Mouse (Mus musculus) WW6 (cell line): Measurements from ENCODE around the gene Cox19.
A peak's percentile ranks its signal among the peaks of the same experiment; 100 is the strongest.

Experiments used
- DNase-seq: peaks from one replicate; pipeline ENCODE4 v3.0.0-alpha.2; 2013; ENCODE audit warnings: low read depth, low spot score

Cox19 gene

DNA sequence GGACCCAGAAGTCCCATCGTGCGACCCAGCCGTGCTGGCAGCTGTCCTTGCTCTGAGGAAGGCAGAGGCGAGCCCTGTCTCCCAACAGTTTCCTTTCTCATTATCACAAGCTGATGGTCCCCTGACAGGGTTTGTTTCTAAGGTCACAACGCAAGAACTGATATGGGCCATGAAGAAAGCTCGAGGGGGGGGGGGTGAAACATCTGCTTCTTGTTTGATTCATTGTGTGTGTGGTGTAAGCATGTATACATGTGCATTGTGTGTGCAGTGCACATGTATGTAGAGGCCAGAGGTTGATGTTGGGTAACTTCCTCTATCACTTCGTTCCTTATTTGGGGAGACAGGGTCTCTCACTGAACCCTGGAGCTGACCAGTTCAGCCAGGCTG, 23.6 kb downstream of the Cox19 start:
- DNase-seq, result no peak

DNA sequence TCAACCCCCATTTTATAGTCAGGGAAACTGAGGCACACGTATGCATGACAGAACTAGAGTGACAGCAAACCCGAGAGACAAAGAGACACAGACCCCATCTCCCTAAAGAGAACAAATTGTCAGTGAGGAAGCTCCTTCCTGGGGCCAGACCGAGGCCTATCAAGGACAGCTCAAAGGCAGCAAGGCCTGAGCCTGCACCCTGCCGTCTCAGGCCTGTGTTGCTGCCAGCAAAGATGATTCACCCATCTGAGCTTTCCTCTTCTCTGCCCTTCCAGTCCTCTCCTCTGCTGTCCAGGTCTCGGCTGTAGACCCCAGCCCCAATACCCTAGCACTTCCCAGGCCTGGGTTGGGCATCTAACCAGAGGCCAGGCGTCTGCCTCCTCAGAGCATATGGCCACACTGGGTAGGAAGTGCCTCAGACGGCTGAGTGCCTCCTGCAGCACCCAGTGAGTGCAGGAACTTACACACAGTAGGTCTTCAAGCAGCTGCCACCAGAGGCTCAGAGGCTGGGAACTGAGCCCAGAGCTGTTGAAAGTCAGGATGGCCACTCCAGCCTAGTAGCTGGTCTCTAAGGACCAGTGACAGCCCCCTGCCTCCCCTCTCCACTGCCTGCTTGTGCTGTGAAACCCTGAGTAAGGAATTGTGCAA, 24.1 kb downstream of the Cox19 start:
- no peak for DNase-seq

DNA sequence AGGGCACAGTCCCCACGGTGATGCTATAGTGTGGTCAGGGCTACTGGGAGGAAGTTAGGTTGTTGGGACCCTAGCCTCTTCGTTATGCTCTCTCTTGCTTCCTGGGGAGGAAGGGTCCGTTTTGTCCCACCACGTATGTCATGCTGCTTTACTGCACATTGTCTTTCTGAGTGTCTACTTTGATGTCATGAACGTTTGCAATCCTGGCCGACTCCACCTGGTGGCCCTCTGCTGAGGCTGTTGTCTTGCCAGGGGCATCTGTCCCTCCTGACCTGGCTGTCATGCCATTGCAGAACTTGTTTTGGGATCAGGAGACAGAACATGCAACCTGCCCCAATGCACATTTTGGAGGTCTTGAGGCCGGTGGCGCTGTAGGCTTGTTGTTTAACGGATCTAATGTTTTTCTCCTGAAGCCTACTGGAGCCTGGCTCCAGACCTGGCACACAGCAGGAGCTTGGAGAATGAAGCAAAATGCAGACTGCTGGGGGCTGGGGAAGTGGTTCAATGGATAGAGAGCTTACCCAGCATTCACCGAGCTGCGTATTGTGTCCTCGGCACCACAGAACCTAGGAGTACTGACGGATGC, 25.0 kb downstream of the Cox19 start:
- no peak for DNase-seq

GRCm38 (mm10) chr5:139325395-139325966, 25.7 kb downstream of the Cox19 start, which contains the start of gene Adap1:
TSS of gene Adap1 (minus strand) at chr5:139325622.
- DNase-seq, result peak; percentile 80

GRCm38 (mm10) chr5:139324691-139325394, 26.4 kb downstream of the Cox19 start:
- DNase-seq, result no peak

DNA sequence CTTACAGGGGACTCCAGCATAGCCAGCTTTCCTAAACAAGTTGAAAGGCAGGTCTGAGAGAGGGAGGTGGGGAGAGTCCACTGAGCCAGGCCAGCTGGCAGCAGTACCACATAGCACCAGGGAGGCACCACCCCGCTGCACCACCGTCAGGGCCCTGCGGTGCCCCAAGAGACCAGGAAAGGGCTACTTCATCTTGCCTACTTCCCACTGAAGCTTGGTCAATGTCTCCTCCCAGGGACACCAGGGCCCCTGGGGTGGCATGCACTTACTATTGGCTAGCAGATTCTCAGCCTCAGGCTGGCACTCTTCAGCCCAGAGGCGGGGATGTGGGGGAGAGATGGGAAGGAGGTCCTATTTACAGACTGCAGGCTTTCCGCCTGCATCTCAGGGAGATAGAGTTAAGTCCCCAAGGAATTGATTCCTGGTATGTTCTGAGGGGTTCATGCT, 27.1 kb downstream of the Cox19 start:
- no peak for DNase-seq

GRCm38 (mm10) chr5:139323260-139323924, 27.8 kb downstream of the Cox19 start:
- DNase-seq, result no peak

DNA sequence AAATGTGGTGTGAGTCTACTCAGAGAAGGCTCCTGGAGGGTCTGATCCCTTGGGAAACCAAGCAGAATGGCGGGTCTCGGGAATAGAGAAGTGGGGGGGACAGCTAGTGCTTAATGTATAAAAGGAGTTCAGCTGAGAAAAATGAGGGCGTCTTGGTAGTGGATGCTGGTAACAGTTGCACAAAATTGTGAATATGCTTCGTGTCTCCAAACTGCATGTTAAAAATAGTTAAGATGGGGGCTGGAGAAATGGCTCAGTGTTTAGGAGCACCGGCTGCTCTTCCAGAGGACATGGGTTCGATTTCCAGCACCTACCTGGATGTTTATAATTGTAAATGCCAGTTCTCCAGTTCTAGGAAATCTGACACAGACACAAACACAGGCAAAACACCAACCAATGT, 29.9 kb downstream of the Cox19 start:
- DNase-seq, result no peak

DNA sequence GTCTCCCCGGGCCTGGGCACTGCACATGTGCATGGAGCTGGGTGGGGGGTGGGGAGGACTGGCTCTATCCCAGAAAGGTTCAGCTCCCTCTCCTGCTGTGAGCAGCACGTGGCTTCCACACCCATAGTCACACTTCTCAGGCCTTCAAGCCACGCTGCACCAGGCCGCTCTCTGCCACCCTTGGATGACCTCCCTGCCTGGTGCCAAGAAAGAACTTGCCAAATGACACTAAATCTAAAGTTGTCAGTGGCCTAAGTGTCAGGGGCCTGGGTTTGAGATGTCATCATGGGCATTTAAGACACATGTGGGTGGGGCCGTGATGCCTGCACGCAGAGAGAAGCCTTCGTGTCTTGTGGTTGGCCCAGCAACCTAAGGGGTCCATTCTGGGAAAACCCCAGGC, 30.8 kb downstream of the Cox19 start:
- DNase-seq, result no peak

DNA sequence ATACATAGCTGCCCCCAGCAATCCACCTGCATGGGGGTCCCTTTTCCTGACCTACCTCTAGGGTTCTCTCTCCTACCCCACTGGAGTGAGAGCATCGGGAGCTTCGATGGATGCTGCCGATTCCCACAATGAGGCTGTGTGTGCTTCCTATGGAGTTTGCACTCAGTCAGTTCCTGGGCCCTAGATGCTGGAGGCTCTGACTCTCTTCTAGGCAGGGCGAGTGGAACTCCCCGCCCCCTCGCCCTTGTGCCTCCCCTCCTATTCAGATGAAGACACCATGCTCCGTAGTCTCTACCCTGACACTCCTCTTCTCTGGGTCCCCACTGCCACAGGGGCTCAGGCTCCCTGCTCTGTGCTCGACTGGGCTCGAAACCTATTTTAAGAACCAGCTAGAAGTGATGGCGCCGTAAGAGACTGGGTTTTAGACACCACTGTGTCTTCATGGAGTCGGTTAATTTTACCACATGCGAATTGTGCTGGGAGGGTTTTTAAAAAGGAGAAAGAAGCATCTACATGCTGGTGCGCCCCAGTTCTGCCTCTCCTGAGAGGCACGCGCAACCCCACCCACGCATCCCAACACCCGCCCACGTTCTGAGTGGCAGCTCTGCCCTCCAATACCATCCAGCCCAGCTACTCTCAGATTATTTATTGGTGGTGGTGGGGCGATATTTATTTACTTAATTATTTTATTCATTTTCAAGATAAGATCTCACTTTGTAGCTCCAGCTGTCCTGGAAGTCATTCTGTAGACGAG, 33.3 kb downstream of the Cox19 start:
- no peak for DNase-seq

DNA sequence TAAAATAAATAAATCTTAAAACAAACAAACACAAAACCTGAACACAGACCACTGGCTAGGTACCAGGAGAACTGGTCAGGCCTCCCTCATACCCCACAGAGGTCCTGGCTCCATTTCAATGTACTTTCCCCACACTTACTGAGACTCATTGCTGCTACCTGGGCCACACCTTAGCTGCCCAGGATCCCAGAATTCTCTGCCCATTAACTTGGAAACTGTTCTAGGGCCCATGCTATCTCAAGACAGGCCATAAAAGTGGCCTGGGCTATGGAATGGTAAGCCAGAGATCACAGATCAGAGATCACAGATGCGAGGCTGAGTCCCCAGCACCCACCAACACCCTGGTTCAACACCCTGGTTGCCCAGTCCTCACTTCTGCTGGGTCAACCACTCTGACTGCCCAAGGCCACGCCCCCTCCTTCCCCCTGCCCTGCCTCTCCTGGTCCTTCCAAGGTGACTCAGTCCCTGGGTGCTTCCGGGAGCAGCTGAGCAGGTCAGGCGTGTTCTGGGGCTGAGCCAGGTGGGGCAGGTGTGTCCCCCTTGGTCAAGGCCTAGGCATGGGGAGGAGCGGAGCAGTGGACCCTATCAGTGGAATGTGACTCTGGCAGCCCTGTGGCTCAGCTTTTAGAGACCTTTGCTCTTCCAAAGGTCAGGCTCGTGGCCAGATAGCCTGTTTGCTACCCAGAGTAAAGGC, 34.1 kb downstream of the Cox19 start:
- no peak for DNase-seq

DNA sequence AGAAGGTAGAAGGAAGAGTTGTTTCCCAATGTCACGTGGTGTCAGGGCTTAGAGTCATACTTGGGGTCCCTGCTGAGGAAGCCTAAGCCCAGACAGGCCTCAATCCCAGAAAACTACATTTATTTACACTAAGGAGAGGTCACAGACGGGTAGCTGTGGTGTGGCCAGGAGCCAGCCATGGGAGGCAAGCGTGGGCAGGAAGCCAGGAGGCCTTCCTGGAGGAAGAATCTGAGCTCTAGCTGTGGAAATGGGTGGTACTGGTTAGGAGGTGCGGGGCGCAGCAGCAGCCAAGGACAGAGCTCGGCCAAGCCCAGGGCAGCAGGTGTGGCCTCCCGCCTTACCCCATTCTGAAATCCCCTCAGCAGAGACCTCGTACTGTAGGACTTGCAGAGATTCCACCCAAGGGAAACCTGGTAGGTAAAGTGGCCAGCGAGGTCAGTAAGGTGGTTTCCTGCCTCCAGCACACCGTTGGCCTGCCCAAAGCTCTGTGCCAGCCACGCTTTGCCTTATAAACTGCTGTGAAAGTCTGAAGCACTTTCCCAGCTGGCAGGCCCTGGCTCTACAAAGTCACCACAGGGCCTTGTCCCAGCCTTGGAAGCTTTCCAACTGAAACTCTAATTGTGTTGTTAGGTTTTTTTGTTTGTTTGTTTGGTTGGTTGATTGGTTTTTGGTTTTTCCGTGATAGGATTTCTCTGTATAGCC, 36.1 kb downstream of the Cox19 start:
- DNase-seq, result no peak

DNA sequence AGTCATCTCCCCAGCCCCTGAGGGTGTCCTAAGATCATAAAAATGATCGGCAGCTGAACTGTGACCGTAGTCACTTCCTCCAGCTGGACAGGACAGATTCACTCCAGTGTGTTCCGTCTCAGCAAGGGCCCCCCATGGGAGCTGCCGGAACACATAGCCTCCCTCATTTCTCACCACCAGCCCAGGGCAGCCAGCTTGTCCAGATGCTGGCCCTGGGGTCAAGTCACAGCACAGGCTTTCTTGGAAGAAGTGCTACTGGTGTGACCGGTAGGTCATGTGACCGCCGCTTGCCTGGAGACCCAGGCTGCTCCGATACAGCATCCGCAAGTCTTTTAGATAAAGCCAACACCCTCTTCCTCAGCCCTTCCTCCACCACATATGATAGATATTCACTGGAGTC, 37.7 kb downstream of the Cox19 start:
- no peak for DNase-seq

GRCm38 (mm10) chr5:139311822-139312221, 39.4 kb downstream of the Cox19 start:
- DNase-seq, result no peak

DNA sequence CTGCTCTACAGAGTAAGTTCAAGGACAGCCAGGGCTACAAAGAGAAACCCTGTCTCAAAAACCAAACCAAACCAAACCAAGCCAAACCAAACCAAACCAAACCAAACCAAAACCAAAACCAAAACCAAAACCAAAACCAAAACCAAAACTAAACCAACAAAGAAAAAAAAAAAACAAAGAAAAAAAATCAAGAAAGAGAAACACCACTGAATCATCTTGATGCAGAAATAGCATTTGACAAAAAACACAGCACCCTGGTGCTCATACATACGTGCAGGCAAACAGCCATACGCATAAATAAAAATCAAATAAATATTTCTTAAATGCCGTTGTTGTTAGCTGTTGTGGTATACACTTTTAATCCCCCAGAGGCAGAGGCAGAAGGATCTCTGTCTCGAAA, 40.7 kb downstream of the Cox19 start:
- no peak for DNase-seq

DNA sequence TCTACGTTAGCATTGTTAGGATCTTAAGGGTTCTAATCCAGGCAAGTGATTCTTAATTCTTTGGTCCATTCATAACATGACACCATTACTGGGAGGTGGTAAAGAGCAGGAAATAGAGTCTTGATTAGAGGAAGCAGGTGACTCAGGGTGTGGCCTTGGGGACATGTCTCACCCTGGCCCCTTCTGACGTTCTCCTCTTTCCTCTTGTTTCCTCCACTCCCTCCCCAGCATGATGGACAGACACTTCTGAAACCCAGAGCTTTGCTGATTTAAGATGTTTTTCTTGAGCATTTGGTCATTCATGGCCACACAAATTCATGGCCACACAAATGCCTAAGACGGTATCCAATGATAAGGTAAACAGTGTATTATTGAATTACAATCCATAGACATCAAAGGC, 41.3 kb downstream of the Cox19 start:
- DNase-seq, result no peak

GRCm38 (mm10) chr5:139303646-139304061, 47.6 kb downstream of the Cox19 start:
- no peak for DNase-seq

- DNase-seq, result no peak
These were observed 49.1 kb downstream of the Cox19 start for GRCm38 (mm10) chr5:139302101-139302500.

DNA sequence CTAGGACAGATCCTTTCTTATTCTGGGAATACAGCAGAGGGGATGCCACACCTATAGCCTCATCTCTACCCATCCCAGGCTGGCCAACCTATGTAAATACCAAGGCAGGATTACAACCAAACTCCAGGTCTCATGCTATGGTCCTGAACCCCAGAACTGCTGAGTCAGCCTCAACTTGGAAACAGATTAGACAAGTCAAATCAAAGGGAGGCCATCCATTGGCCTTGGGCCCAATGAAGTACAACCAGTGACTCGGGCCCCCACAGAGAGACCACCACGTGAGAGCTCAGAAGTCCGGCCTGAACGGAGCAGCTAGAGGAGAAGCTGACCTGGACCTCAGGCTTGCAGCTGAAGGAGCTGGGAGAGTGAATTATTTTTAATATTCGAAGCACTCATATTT, 53.5 kb downstream of the Cox19 start:
- DNase-seq, result no peak

GRCm38 (mm10) chr5:139297092-139297491, 54.1 kb downstream of the Cox19 start:
- DNase-seq, result no peak
